Mouse (Mus musculus) heart, postnatal 14 days (tissue): Measurements from ENCODE around the gene Sfxn3. TPM values are rescaled to one million over a fixed set of nuclear protein-coding genes. Genes with fewer than 3 reads are reported as not detected.

ENCODE experiments used
- DNase-seq, 2 experiments: peaks; one replicate each; pipeline ENCODE4 v3.0.0; 2021 to 2022
- intact Hi-C: fragments of 180-260 bp; cut with DNase I; formaldehyde crosslinking; loops from one replicate; pipeline ENCODE4 v1.15.1; 2025
- total RNA-seq, 2 experiments: library from RNA; stranded (reverse); gene quantifications; 2 replicates each; pipeline ENCODE4 v1.2.3; 2021

Sfxn3 gene
- total RNA-seq, 2 experiments from 2014 or later, result 15.7 to 19.1 TPM

DNA sequence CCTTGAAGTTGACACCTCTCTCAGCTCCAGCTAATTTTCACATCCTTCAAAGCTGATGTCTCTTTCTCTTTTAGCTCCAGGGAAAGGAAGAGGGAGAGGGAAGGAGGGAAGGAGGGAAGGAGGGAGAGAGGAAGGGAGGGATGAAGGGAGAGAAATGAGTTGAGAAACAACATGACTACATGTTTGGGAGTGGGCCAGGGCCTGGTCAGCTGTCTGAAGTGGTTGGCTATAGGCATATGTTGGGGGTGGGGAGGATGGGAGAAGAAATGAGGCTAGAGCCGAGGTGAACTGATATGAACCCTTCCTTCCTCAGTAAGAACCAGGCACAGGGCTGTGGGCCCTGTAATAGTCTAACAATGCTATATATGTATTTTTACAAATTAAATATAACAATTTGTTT lies 58.3 kb downstream of the Sfxn3 start:
- DNase-seq, result no peak
- intact Hi-C loops, result no loop called here

Other genes with a start within 250 kb of the Sfxn3 start
- gene Slf2, start 116.4 kb upstream of the Sfxn3 start, total RNA-seq, result 10 to 100 TPM; 26.4 to 26.8 TPM
- under 1 TPM; 0.56 to 0.72 TPM for gene Sema4g, start 58.4 kb upstream of the Sfxn3 start, total RNA-seq
- gene Twnk, start 41.8 kb upstream of the Sfxn3 start, total RNA-seq, result 10 to 100 TPM; 21.5 to 22.0 TPM
- 10 to 100 TPM; 50.3 to 53.9 TPM for gene Mrpl43, start 41.1 kb upstream of the Sfxn3 start, total RNA-seq
- gene Lzts2, start 33.1 kb upstream of the Sfxn3 start, total RNA-seq, result 10 to 100 TPM; 66.4 to 72.4 TPM
- gene Pdzd7, start 1.8 kb upstream of the Sfxn3 start, total RNA-seq, result under 1 TPM in 1 of 2 experiments, not detected in 1; 0.19 TPM
- 1 to 10 TPM; 4.9 to 7.0 TPM for gene Kazald1, start 27.7 kb downstream of the Sfxn3 start, total RNA-seq
- under 1 TPM; 0.22 to 0.27 TPM for gene Tlx1, start 103.2 kb downstream of the Sfxn3 start, total RNA-seq
- gene Lbx1, start 188.3 kb downstream of the Sfxn3 start, total RNA-seq, result not detected